Mouse (Mus musculus) MEL (cell line): ENCODE data around the gene Retreg1.

Experiments
- CHD2 ChIP-seq: IDR thresholded peaks from 2 replicates; pipeline ENCODE4 v1.6.1; 2011; ENCODE audit warnings: low read length, improper control_type of control experiment
- CTCF ChIP-seq, 3 experiments: IDR thresholded peaks in 2 of 3; conservative IDR thresholded peaks in 1 of 3; 2 replicates each; pipeline ENCODE4 v1.5.1; 2011 to 2012; ENCODE audit warnings: low read length in 3 of 3, low read depth in 2 of 3, mild to moderate bottlenecking in 2 of 3, improper control_type of control experiment in 1 of 3, inconsistent platforms in 1 of 3, mixed read lengths in 1 of 3, moderate library complexity in 1 of 3; ENCODE audit not compliant: control insufficient read depth in 1 of 3, insufficient read depth in 1 of 3, poor library complexity in 1 of 3, severe bottlenecking in 1 of 3
- ELF1 ChIP-seq: IDR thresholded peaks from 2 replicates; pipeline ENCODE4 v1.6.1; 2014; ENCODE audit warnings: low read depth, mild to moderate bottlenecking, inconsistent platforms, low read length, improper control_type of control experiment, moderate library complexity
- EP300 ChIP-seq, 2 experiments: IDR thresholded peaks; 2 replicates each; pipeline ENCODE4 v1.6.1; 2011; ENCODE audit warnings: improper control_type of control experiment in 2 of 2, low read length in 2 of 2, low read depth in 1 of 2, mild to moderate bottlenecking in 1 of 2
- ETS1 ChIP-seq: IDR thresholded peaks from 2 replicates; pipeline ENCODE4 v1.6.1; 2012; ENCODE audit warnings: low read depth, mild to moderate bottlenecking, inconsistent platforms, low read length, improper control_type of control experiment, moderate library complexity
- GATA1 ChIP-seq: IDR thresholded peaks from 2 replicates; pipeline ENCODE4 v1.6.1; 2011; ENCODE audit warnings: low read depth, low read length, improper control_type of control experiment
- MAFK ChIP-seq: IDR thresholded peaks from 2 replicates; pipeline ENCODE4 v1.6.1; 2011; ENCODE audit warnings: low read depth, mild to moderate bottlenecking, low read length, improper control_type of control experiment, borderline replicate concordance
- MEF2A ChIP-seq: IDR thresholded peaks from 2 replicates; pipeline ENCODE4 v1.6.1; 2014; ENCODE audit warnings: low read depth, mild to moderate bottlenecking, inconsistent platforms, low read length, improper control_type of control experiment; ENCODE audit not compliant: poor library complexity, insufficient replicate concordance, severe bottlenecking; ENCODE audit errors: extremely low read depth
- POLR2A ChIP-seq, 2 experiments: IDR thresholded peaks; 2 replicates each; pipeline ENCODE4 v1.6.1; 2011 to 2012; ENCODE audit warnings: low read length in 2 of 2, mild to moderate bottlenecking in 2 of 2, control low read depth in 1 of 2, improper control_type of control experiment in 1 of 2, low read depth in 1 of 2, moderate library complexity in 1 of 2; ENCODE audit not compliant: control insufficient read depth in 1 of 2, insufficient read depth in 1 of 2, poor library complexity in 1 of 2
- RAD21 ChIP-seq: IDR thresholded peaks from 2 replicates; pipeline ENCODE4 v1.6.1; 2011; ENCODE audit warnings: mild to moderate bottlenecking, low read depth, low read length, improper control_type of control experiment
- RCOR1 ChIP-seq: IDR thresholded peaks from 2 replicates; pipeline ENCODE4 v1.6.1; 2012; ENCODE audit warnings: low read depth, mild to moderate bottlenecking, inconsistent platforms, low read length, improper control_type of control experiment
- SIN3A ChIP-seq: IDR thresholded peaks from 2 replicates; pipeline ENCODE4 v1.6.1; 2012; ENCODE audit warnings: low read length, improper control_type of control experiment, inconsistent platforms

GRCm38 (mm10) chr15:25956001-25956400 lies 113.0 kb downstream of the Retreg1 start:
- TF ChIP-seq CTCF (IDR thresholded peaks at IDR 0.05 in 2 of 3, conservative IDR thresholded peaks at IDR 0.05 in 1 of 3; ENCODE audit: control insufficient read depth in 1 of 3, insufficient read depth in 1 of 3, low read depth in 2 of 3, low read length in 3 of 3, poor library complexity in 1 of 3, severe bottlenecking in 1 of 3): no peak
- TF ChIP-seq MEF2A: no peak
- TF ChIP-seq ETS1: no peak
- no peak for TF ChIP-seq EP300 (IDR thresholded peaks at IDR 0.05; ENCODE audit: low read depth in 1 of 2, low read length in 2 of 2)
- TF ChIP-seq RCOR1: no peak
- TF ChIP-seq RAD21: no peak
- no peak for TF ChIP-seq POLR2A (IDR thresholded peaks at IDR 0.05; ENCODE audit: control insufficient read depth in 1 of 2, insufficient read depth in 1 of 2, low read depth in 1 of 2, low read length in 2 of 2, poor library complexity in 1 of 2)
- TF ChIP-seq SIN3A: no peak
- no peak for TF ChIP-seq ELF1
- no peak for TF ChIP-seq GATA1
- no peak for TF ChIP-seq MAFK
- TF ChIP-seq CHD2: no peak
